7 mouse cellular contexts compared by ENCODE assay signal in the genomic region with DNA sequence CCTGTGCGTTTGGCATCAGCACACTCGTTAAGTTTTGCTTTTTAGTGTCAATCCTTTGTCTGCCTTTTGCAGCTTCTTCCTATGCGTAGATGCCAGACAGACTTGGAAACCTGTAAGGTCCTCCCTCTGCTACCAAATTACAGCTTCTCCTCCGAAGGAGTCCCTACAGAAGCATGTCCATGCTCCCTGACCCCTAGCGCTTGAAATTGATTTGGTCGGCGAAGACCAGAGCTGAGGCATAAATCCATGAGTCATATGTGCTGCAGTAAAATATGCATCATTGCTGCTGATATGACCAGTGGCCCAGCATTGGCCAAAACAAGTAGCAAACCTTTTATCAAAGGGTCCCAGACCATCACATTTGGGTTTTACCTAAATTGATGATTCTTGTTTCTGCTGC. TPM values are rescaled to one million over a fixed set of nuclear protein-coding genes. Genes with fewer than 3 reads are reported as not detected.
DNase-seq lines count a peak whose midpoint lies in the region; ATAC-seq lines count a peak whose summit lies in the region.

No protein-coding gene starts in this region.

- peak overlapping the region; percentile 91 for H3K4me2 ChIP-seq in hindbrain, embryonic 11.5 days (replicated peaks; ENCODE audit: low read depth, low read length)
- peak overlapping the region; percentile 95 for H3K4me2 ChIP-seq in midbrain, embryonic 12.5 days (replicated peaks)

- H3K4me1 ChIP-seq in hindbrain, embryonic 11.5 days (replicated peaks; ENCODE audit: control insufficient read depth, insufficient read depth, low read length) = peaks cover 8% of the 10 kb centered on the region; the same call in 1 of the 2 replicates
- H3K4me1 ChIP-seq in midbrain, embryonic 12.5 days = peaks cover 42% of the 10 kb centered on the region

- intact Hi-C loops in left cerebral cortex, postnatal 36 days (cut with DNase I) = loop anchor here (5.0 kb wide), 2 partner anchors 49 to 134 kb away; partner anchors contain the start of genes Alms1 and Fbxo41

- ATAC-seq in hindbrain, embryonic 11.5 days (ENCODE audit: low FRiP score) = no peak
- no peak for ATAC-seq in midbrain, embryonic 12.5 days (ENCODE audit: low FRiP score, low read depth)

- no peaks in the 10 kb centered on the region for H3K36me3 ChIP-seq in hindbrain, embryonic 11.5 days (ENCODE audit: control insufficient read depth, insufficient read depth, low read length)
- H3K36me3 ChIP-seq in midbrain, embryonic 12.5 days = no peaks in the 10 kb centered on the region

- H3K27me3 ChIP-seq in hindbrain, embryonic 11.5 days (ENCODE audit: control insufficient read depth, insufficient read depth, low read length) = no peaks in the 10 kb centered on the region
- no peaks in the 10 kb centered on the region for H3K27me3 ChIP-seq in midbrain, embryonic 12.5 days

- H3K4me3 ChIP-seq in hindbrain, embryonic 11.5 days (ENCODE audit: low read depth, low read length) = peak overlapping the region; percentile 86
- H3K4me3 ChIP-seq in midbrain, embryonic 12.5 days = peak overlapping the region; percentile 73

- DNase-seq in retina, embryonic 14.5 days (ENCODE audit: low spot score) = peak; percentile 21
- no peak for DNase-seq in retina, postnatal 1 day
- peak; percentile 45 for DNase-seq in c-Kit-positive CD71-positive TER-119-negative erythroid progenitor cells, embryonic 14.5 days (ENCODE audit: low read depth)
- no peak for DNase-seq in hindbrain, embryonic 11.5 days (ENCODE audit: low spot score)
- DNase-seq in right cerebral cortex, adult 18-20 months = no peak
- DNase-seq in left cerebral cortex, postnatal 36 days (ENCODE audit: low spot score in 2 of 2) = no peak

- H3K9me3 ChIP-seq in hindbrain, embryonic 11.5 days (ENCODE audit: control insufficient read depth, low read length) = no peaks in the 10 kb centered on the region
- H3K9me3 ChIP-seq in midbrain, embryonic 12.5 days = no peaks in the 10 kb centered on the region

- 16% methylated on average over 7 of the region's 7 CpGs for WGBS in hindbrain, embryonic 11.5 days
- 15% methylated on average over 7 of the region's 7 CpGs for WGBS in midbrain, embryonic 12.5 days

- H3K27ac ChIP-seq in hindbrain, embryonic 11.5 days (ENCODE audit: low read depth, low read length) = peak overlapping the region; percentile 9; the same call in 1 of the 2 replicates
- H3K27ac ChIP-seq in midbrain, embryonic 12.5 days (replicated peaks) = 0 out of 2 replicates have a peak overlapping the region, but pooled peaks have one; percentile 86

- peak overlapping the region; percentile 96 for H3K9ac ChIP-seq in hindbrain, embryonic 11.5 days (ENCODE audit: low read depth, low read length)
- peak overlapping the region; percentile 89 for H3K9ac ChIP-seq in midbrain, embryonic 12.5 days (replicated peaks)

RNA-seq across cellular contexts. Expression of gene Pradc1, which starts 1.0 kb away (rescaled TPM):
- 25.5 and 28.1 TPM in 2 replicates for polyA plus RNA-seq in hindbrain, embryonic 11.5 days (2014; fragmentation: Nextera tagmentation; extraction: Ambion mirVana)
- 29.4 and 31.6 TPM in 2 replicates for polyA plus RNA-seq in midbrain, embryonic 12.5 days (2016; fragmentation: Nextera tagmentation; extraction: Ambion mirVana)
- total RNA-seq in left cerebral cortex, postnatal 36 days (2021) = 10 to 100 TPM; 24.6 to 31.4 TPM

RNA-seq across cellular contexts. Expression of gene Cct7, which starts 1.5 kb away (rescaled TPM):
- 644 and 685 TPM in 2 replicates for polyA plus RNA-seq in hindbrain, embryonic 11.5 days (2014; fragmentation: Nextera tagmentation; extraction: Ambion mirVana)
- polyA plus RNA-seq in midbrain, embryonic 12.5 days (2016; fragmentation: Nextera tagmentation; extraction: Ambion mirVana) = 574 and 582 TPM in 2 replicates
- total RNA-seq in left cerebral cortex, postnatal 36 days (2021) = 100 to 1,000 TPM; 203 to 224 TPM

RNA-seq across cellular contexts. Expression of gene Smyd5, which starts 21.0 kb away (rescaled TPM):
- polyA plus RNA-seq in hindbrain, embryonic 11.5 days (2014; fragmentation: Nextera tagmentation; extraction: Ambion mirVana) = 52.4 and 53.1 TPM in 2 replicates
- 51.4 and 54.8 TPM in 2 replicates for polyA plus RNA-seq in midbrain, embryonic 12.5 days (2016; fragmentation: Nextera tagmentation; extraction: Ambion mirVana)
- total RNA-seq in left cerebral cortex, postnatal 36 days (2021) = 10 to 100 TPM; 40.1 to 43.8 TPM

RNA-seq across cellular contexts. Expression of gene Noto, which starts 29.1 kb away (rescaled TPM):
- not detected in 2 replicates for polyA plus RNA-seq in hindbrain, embryonic 11.5 days (2014; fragmentation: Nextera tagmentation; extraction: Ambion mirVana)
- not detected in 2 replicates for polyA plus RNA-seq in midbrain, embryonic 12.5 days (2016; fragmentation: Nextera tagmentation; extraction: Ambion mirVana)
- total RNA-seq in left cerebral cortex, postnatal 36 days (2021) = not detected

RNA-seq across cellular contexts. Expression of gene Fbxo41, which starts 50.0 kb away (rescaled TPM):
- polyA plus RNA-seq in hindbrain, embryonic 11.5 days (2014; fragmentation: Nextera tagmentation; extraction: Ambion mirVana) = 0.89 and 0.93 TPM in 2 replicates
- polyA plus RNA-seq in midbrain, embryonic 12.5 days (2016; fragmentation: Nextera tagmentation; extraction: Ambion mirVana) = 2.4 and 3.1 TPM in 2 replicates
- 100 to 1,000 TPM; 106 to 110 TPM for total RNA-seq in left cerebral cortex, postnatal 36 days (2021)

Comparison
In these comparisons a context has a peak if more than half of its experiments do, and no peak if none do; other contexts are left out.
1. DNase-seq: peak in retina, embryonic 14.5 days (single experiment) and c-Kit-positive CD71-positive TER-119-negative erythroid progenitor cells, embryonic 14.5 days (single experiment); none in retina, postnatal 1 day (single experiment), hindbrain, embryonic 11.5 days (single experiment), right cerebral cortex, adult 18-20 months (single experiment) and left cerebral cortex, postnatal 36 days (0 of 2).